Mouse (Mus musculus): Measurements from ENCODE around the gene Tnc. TPM values are rescaled to one million over a fixed set of nuclear protein-coding genes. Genes with fewer than 3 reads are reported as not detected.

The Tnc gene
- polyA plus RNA-seq, 1 experiment from 2014 or later = 1.2 TPM

DNA sequence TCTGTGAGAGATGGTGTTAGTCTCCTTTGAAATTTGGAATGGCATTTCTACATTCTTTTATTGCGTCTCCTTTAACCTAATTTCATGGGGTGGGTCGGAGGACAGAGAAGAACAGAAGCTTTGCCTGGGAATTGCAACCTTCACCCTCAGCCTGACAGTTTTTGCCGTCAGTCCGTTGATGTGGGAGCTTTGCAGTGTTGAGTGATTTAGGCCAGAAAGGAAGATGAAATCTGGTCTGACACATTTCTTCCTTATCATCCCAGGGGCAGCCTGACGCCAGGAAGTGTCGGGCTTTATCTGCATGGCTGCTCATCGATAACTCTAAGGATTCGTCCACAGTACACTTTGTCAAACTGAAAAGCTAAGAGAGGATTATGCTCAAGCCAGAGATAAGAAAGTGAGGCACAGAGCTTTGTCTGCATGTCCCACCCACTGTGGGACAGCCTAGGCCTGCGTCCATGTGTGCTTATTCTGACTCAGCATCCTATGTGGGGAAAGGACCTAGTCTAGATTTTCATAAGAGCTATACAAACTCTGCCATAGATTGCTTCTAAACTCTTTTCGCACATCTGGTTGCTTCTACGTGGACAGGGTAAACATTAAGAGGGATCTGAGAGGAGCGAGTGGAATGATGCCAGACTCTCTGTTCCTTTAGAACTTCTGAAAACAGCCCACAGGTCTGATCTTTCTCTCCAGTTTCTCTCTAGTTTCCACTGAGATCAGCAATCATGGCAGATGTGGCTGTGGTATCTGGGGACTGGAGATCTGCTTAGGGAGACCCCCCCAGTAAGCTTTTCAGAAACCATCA is 11.4 kb upstream of the Tnc start:
- 70% methylated on average over 12 of the region's 12 CpGs for WGBS
- H3K4me1 ChIP-seq = no peaks in the 10 kb centered on the region

DNA sequence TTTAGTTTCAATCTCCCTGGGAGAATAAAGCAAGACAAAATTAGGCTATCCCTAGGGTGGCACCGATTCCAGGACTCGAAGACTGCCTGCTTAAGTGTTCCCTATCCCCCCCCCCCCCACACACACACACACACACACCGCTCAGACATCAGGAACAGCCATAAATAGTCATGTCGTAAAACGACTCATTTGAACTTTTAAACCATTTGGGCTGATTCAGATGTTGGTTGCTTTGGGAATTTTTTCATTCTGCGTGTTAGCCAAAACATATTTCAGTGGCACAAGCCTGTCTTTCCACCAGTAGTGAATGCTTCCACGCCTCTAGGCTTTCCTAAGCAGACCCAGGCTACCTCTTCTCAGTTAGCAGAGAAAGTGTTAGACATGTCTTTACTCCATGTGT is 1.4 kb upstream of the Tnc start:
- no peak for DNase-seq (ENCODE audit: extremely low spot score, low spot score)
- H3K4me3 ChIP-seq = no peak overlapping the region
- H3K36me3 ChIP-seq (replicated peaks) = no peaks in the 10 kb centered on the region
- peaks cover 14% of the 10 kb centered on the region for H3K4me1 ChIP-seq
- no peak overlapping the region for H3K27ac ChIP-seq
- WGBS = 87% methylated on average over 7 of the region's 7 CpGs
- peaks cover 49% of the 10 kb centered on the region for H3K27me3 ChIP-seq (ENCODE audit: poor library complexity, severe bottlenecking)
- H3K9me3 ChIP-seq = no peaks in the 10 kb centered on the region

More for the DNA sequence above, 11.4 kb upstream of the Tnc start:
- Histone ChIP-seq H3K27me3 (ENCODE audit: poor library complexity, severe bottlenecking) (no peaks in the 10 kb centered on the region), H3K27ac (no peak overlapping the region), H3K4me3 (no peak overlapping the region), H3K36me3 (replicated peaks) (no peaks in the 10 kb centered on the region), H3K9me3 (no peaks in the 10 kb centered on the region)
- DNase-seq (ENCODE audit: extremely low spot score, low spot score) = no peak

- H3K4me3 ChIP-seq = no peak overlapping the region
- no peak for DNase-seq (ENCODE audit: extremely low spot score, low spot score)
- H3K36me3 ChIP-seq (replicated peaks) = no peaks in the 10 kb centered on the region
- H3K27ac ChIP-seq = no peak overlapping the region
- no peaks in the 10 kb centered on the region for H3K9me3 ChIP-seq
- H3K27me3 ChIP-seq (ENCODE audit: poor library complexity, severe bottlenecking) = peaks cover 47% of the 10 kb centered on the region
- 84% methylated on average over 4 of the region's 4 CpGs for WGBS
- H3K4me1 ChIP-seq = peaks cover 14% of the 10 kb centered on the region
Measured at GRCm38 (mm10) chr4:64043893-64044292, 2.9 kb downstream of the Tnc start.

DNA sequence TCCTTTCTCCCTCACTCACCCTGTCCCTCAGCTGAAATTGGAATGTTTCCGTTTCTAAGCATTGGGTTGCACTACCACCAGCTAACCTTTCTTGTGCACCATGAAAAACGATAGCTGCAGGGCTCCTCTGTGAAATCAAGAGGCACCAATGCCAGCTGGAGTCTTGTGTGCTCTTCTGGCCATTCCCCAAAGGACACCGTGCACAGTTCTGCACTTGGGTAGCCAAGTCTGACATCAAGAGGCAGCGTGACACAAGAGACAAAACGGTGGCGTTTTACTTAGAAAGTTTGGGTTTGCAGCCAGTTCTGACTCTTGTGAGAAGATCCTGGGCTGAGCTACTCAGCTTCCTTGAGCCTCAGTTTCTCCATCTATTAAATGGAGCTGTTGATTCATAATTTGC is 3.4 kb downstream of the Tnc start:
- Histone ChIP-seq H3K36me3 (replicated peaks) (no peaks in the 10 kb centered on the region), H3K27ac (no peak overlapping the region), H3K9me3 (no peaks in the 10 kb centered on the region), H3K27me3 (ENCODE audit: poor library complexity, severe bottlenecking) (peaks cover 41% of the 10 kb centered on the region), H3K4me1 (peaks cover 14% of the 10 kb centered on the region), H3K4me3 (no peak overlapping the region)
- DNase-seq (ENCODE audit: extremely low spot score, low spot score) = no peak
- 83% methylated on average over 6 of the region's 6 CpGs for WGBS

GRCm38 (mm10) chr4:64039091-64039490 is 7.7 kb downstream of the Tnc start:
- Histone ChIP-seq H3K4me1 (no peaks in the 10 kb centered on the region), H3K4me3 (no peak overlapping the region), H3K27me3 (ENCODE audit: poor library complexity, severe bottlenecking) (0 out of 2 replicates have a peak, but pooled peaks cover 5% of the 10 kb centered on the region), H3K36me3 (replicated peaks) (no peaks in the 10 kb centered on the region), H3K27ac (no peak overlapping the region), H3K9me3 (no peaks in the 10 kb centered on the region)
- DNase-seq (ENCODE audit: extremely low spot score, low spot score) = no peak
- 86% methylated on average over 2 of the region's 2 CpGs for WGBS

- H3K4me3 ChIP-seq = no peak overlapping the region
- no peaks in the 10 kb centered on the region for H3K9me3 ChIP-seq
- no peaks in the 10 kb centered on the region for H3K27me3 ChIP-seq (ENCODE audit: poor library complexity, severe bottlenecking)
- no peak for DNase-seq (ENCODE audit: extremely low spot score, low spot score)
- H3K27ac ChIP-seq = no peak overlapping the region
- H3K36me3 ChIP-seq (replicated peaks) = no peaks in the 10 kb centered on the region
- H3K4me1 ChIP-seq = no peaks in the 10 kb centered on the region
- 92% methylated on average over 2 of the region's 2 CpGs for WGBS
Measured at GRCm38 (mm10) chr4:64037513-64037912, 9.3 kb downstream of the Tnc start.

- H3K4me3 ChIP-seq = no peak overlapping the region
- DNase-seq (ENCODE audit: extremely low spot score, low spot score) = no peak
- no peaks in the 10 kb centered on the region for H3K9me3 ChIP-seq
- H3K36me3 ChIP-seq (replicated peaks) = no peaks in the 10 kb centered on the region
- H3K27me3 ChIP-seq (ENCODE audit: poor library complexity, severe bottlenecking) = no peaks in the 10 kb centered on the region
- H3K27ac ChIP-seq = no peak overlapping the region
- peaks cover 2% of the 10 kb centered on the region; the same call in 1 of the 2 replicates for H3K4me1 ChIP-seq
- WGBS = 89% methylated on average over 1 of the region's 1 CpGs
Measured at GRCm38 (mm10) chr4:64034724-64035123, 12.1 kb downstream of the Tnc start.

DNA sequence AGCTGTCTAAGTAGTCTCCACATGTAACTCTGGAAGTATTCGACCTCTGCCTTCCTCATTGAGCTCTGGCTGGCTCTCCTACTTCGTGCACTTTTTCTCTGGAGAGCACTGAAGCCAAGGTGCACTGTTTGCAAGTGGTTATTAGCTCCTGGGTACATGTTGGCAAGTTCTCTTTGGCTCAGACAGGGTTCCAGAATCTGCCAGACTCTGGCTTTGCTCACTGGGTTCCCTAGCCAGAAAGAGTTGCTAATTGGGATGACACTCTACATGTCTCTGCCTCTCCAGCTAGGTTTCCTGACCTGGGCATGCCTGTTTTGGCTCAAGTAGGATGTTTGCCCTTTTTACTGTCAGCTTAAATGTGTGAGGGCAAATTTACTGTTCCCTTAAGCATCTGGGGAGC is 13.6 kb downstream of the Tnc start:
- Histone ChIP-seq H3K27me3 (ENCODE audit: poor library complexity, severe bottlenecking) (no peaks in the 10 kb centered on the region), H3K4me1 (peaks cover 5% of the 10 kb centered on the region; the same call in 1 of the 2 replicates), H3K27ac (no peak overlapping the region), H3K36me3 (replicated peaks) (no peaks in the 10 kb centered on the region), H3K4me3 (no peak overlapping the region), H3K9me3 (no peaks in the 10 kb centered on the region)
- DNase-seq (ENCODE audit: extremely low spot score, low spot score) = no peak
- 71% methylated on average over 2 of the region's 2 CpGs for WGBS

DNA sequence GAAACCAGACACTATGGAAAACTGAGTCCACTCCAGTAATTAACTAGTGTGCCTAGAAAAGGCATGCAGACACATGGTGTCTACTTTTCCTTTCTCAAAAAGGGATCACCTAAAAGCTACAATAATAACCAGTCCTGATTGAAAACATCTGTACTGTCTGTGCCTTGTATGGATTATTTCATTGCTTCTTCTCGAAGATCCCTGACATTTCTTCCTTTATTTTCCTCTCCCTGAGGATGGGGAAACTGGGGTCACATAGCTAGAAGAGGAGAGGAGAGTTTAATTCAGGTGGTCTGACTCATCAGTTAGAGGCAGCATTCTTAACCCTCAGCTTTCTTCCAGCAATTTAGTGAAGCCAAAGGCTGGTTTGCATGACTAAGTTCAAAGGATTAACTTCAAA is 17.3 kb downstream of the Tnc start:
- H3K4me3 ChIP-seq = no peak overlapping the region
- H3K4me1 ChIP-seq = peaks cover 5% of the 10 kb centered on the region; the same call in 1 of the 2 replicates
- no peaks in the 10 kb centered on the region for H3K36me3 ChIP-seq (replicated peaks)
- no peaks in the 10 kb centered on the region for H3K27me3 ChIP-seq (ENCODE audit: poor library complexity, severe bottlenecking)
- no peaks in the 10 kb centered on the region for H3K9me3 ChIP-seq
- DNase-seq (ENCODE audit: extremely low spot score, low spot score) = no peak
- H3K27ac ChIP-seq = no peak overlapping the region
- 55% methylated on average over 1 of the region's 1 CpGs for WGBS

GRCm38 (mm10) chr4:64025591-64025990 is 21.2 kb downstream of the Tnc start:
- Histone ChIP-seq H3K36me3 (replicated peaks) (no peaks in the 10 kb centered on the region), H3K27ac (no peak overlapping the region), H3K27me3 (ENCODE audit: poor library complexity, severe bottlenecking) (no peaks in the 10 kb centered on the region), H3K4me1 (peaks cover 10% of the 10 kb centered on the region; the same call in 1 of the 2 replicates), H3K4me3 (no peak overlapping the region), H3K9me3 (no peaks in the 10 kb centered on the region)
- DNase-seq (ENCODE audit: extremely low spot score, low spot score) = no peak
- 86% methylated on average over 6 of the region's 6 CpGs for WGBS

DNA sequence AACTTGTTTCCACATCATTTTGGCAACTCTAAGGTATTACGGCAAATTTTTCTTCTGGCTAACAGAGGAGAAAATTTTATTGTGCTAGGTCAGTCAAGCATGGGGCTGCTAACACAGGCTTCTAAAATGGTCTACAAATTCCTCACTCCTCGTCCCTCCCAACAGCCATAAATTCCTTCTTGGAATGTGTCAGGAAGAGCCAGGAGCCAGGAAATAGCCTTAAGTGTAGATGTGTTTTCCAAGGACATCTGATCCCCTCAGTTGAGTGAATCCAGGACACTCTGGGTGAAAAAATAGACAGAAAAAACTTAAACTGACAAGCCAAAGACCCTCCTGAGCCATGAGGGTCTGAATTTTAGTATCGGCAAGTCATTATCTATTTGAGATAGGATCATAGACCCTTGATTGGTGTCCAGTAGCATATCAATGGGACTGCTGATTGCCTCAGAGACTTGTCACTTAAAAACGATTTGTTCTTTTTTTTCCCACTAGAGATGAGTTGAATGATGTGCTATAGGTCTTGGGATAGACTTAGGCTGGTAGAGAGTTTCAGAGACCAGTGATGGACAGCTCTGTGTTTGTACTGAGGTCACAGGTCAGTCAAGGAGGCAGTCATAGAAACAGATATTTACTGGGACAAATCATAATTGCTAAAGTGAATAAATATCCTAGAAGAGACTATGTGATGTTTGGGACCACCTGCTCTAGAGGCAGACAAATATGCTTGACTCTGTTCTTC is 22.6 kb downstream of the Tnc start:
- H3K36me3 ChIP-seq (replicated peaks) = no peaks in the 10 kb centered on the region
- no peak overlapping the region for H3K4me3 ChIP-seq
- H3K9me3 ChIP-seq = no peaks in the 10 kb centered on the region
- no peak overlapping the region for H3K27ac ChIP-seq
- DNase-seq (ENCODE audit: extremely low spot score, low spot score) = no peak
- peaks cover 5% of the 10 kb centered on the region; the same call in 1 of the 2 replicates for H3K4me1 ChIP-seq
- H3K27me3 ChIP-seq (ENCODE audit: poor library complexity, severe bottlenecking) = no peaks in the 10 kb centered on the region
- 62% methylated on average over 4 of the region's 4 CpGs for WGBS

DNA sequence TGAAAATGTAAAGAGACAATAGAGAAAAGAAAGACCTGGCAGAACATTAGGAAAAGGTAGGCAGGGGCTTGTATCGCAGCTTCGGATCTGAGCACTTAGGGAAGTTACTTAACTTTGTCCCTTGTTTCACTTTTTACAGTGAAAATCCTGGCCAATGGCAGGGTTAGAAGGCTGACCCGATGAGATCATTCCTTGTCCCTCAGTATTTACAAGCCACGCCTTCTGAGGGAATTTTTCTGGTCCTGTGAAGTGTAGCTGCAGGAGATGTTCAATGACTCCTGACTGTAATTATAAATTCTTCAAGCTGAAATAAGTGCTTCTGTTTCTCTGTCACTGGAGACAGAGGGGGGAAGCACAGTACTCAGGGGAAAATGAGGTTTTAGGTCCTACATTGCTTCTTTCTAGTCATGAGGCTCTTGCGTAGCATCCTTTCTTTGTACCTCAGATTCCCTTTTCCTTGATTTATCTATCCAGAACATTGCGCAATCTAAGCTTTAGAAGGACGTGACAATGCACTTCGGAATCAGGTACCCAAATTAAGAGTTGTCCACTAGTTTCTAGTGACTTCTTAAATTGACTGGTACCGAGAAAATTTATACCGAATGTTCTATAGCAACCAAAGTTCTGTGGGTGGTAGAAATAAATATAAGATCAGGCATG is 25.8 kb downstream of the Tnc start:
- H3K27ac ChIP-seq = no peak overlapping the region
- H3K4me3 ChIP-seq = no peak overlapping the region
- H3K27me3 ChIP-seq (ENCODE audit: poor library complexity, severe bottlenecking) = no peaks in the 10 kb centered on the region
- DNase-seq (ENCODE audit: extremely low spot score, low spot score) = no peak
- WGBS = 90% methylated on average over 10 of the region's 10 CpGs
- no peaks in the 10 kb centered on the region for H3K9me3 ChIP-seq
- H3K36me3 ChIP-seq (replicated peaks) = no peaks in the 10 kb centered on the region
- H3K4me1 ChIP-seq = peaks cover 5% of the 10 kb centered on the region; the same call in 1 of the 2 replicates

- Histone ChIP-seq H3K4me3 (no peak overlapping the region), H3K27me3 (ENCODE audit: poor library complexity, severe bottlenecking) (no peaks in the 10 kb centered on the region), H3K9me3 (no peaks in the 10 kb centered on the region), H3K4me1 (peaks cover 5% of the 10 kb centered on the region; the same call in 1 of the 2 replicates), H3K27ac (no peak overlapping the region), H3K36me3 (replicated peaks) (no peaks in the 10 kb centered on the region)
- 93% methylated on average over 8 of the region's 8 CpGs for WGBS
- DNase-seq (ENCODE audit: extremely low spot score, low spot score) = no peak
Measured at GRCm38 (mm10) chr4:64020151-64020550, 26.7 kb downstream of the Tnc start.

Measured in forebrain, embryonic 10.5 days (tissue).